Mouse (Mus musculus): ENCODE measurements around the gene Tcerg1l.

DNA sequence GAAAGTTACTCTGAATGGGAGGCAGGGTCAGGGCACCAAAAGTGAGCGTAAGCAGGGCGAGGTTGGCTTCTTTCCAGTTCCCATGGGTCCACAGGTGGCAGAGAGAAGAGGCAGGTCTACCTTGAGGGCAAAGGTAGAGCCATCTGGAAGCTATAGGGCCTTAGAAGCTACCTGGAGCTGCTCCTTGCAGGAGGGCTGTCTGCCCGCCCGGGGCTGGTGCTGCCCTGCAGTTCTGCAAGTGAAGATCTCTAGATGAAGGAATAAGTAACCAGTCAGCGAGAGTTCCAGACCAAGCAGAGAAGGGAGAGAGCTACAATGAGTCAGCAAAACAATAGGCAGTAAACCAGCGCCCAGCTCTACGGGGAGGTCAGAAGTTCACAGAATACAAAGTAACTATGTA, 22.0 kb downstream of the Tcerg1l start:
- TF ChIP-seq CTCF (IDR thresholded peaks at IDR 0.05; ENCODE audit: insufficient read depth, low read depth, low read length) = no peak
- no peak for TF ChIP-seq POLR2A (IDR thresholded peaks at IDR 0.05; ENCODE audit: insufficient read depth, low read depth, low read length)

Data from olfactory bulb, adult 2 months (tissue).